Mouse (Mus musculus) ES-E14 (cell line): ENCODE measurements around the gene Tns2.

ENCODE experiments used
- CHD2 ChIP-seq: IDR thresholded peaks from 2 replicates; pipeline ENCODE4 v1.6.1; 2014; ENCODE audit warnings: mild to moderate bottlenecking, low read depth, low read length, inconsistent platforms
- MAFK ChIP-seq: IDR thresholded peaks from 2 replicates; pipeline ENCODE4 v1.6.1; 2014; ENCODE audit warnings: mild to moderate bottlenecking, low read depth, low read length, inconsistent platforms; ENCODE audit not compliant: insufficient read depth
- ZNF384 ChIP-seq: IDR thresholded peaks from 2 replicates; pipeline ENCODE4 v1.6.1; 2012; ENCODE audit warnings: low read depth, low read length, inconsistent platforms

GRCm38 (mm10) chr15:102083028-102083427, 17.2 kb upstream of the Tns2 start:
- no peak for TF ChIP-seq CHD2
- no peak for TF ChIP-seq ZNF384
- no peak for TF ChIP-seq MAFK
